Mouse (Mus musculus): ENCODE measurements around the gene Bola1. TPM values are rescaled to one million over a fixed set of nuclear protein-coding genes. Genes with fewer than 3 reads are reported as not detected.

Gene Bola1
- total and polyA plus RNA-seq, 3 experiments, result 47.6 to 57.0 (median 56.5) TPM

DNA sequence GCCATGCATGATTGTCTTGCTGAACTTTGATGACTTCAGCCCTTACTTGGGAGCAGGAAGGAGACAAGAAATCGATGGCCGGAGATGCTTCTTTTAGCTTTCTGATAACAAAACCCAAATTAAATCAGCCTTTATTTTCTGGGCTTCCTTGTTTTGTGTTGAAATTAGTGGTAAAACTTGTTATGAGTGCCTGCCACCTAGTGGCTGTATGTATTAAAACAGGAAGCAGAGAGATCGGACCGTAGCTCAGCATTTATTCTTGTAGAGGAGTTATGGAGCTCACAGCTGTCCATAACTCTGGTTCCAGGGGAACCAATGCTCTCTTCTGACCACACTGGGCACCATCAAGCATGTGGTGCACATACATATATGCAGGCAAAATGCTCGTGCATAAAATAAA lies 71.6 kb downstream of the Bola1 start:
- peaks cover 50 to 96% of the 10 kb centered on the region in 2 experiments for H3K36me3 ChIP-seq (replicated peaks in 1 of 2; ENCODE audit: control insufficient read depth in 1 of 2, insufficient read depth in 1 of 2, low read length in 1 of 2)
- dilution Hi-C loops (cut with MboI; ENCODE audit: extremely low pct_ligation_motif_present, extremely low pct_unique_long_range_greater_than_20kb, low sequenced_read_pairs) (no loop called here), in situ Hi-C loops (cut with MboI; ENCODE audit: low pct_ligation_motif_present, low pct_unique_long_range_greater_than_20kb, low sequenced_read_pairs) (loop anchor here (5.0 kb wide), 1 partner anchor 56 kb away; no protein-coding TSS in a partner anchor)
- TF ChIP-seq EP300 (IDR thresholded peaks at IDR 0.05; ENCODE audit: low read length) (no peak), CTCF (conservative IDR thresholded peaks at IDR 0.05 in 1 of 2, IDR thresholded peaks at IDR 0.05 in 1 of 2; ENCODE audit: low read depth in 2 of 2, low read length in 2 of 2) (peak; percentile 54 to 94), NRF1 (IDR thresholded peaks at IDR 0.05; ENCODE audit: low read depth, low read length) (no peak), ETS1 (conservative IDR thresholded peaks at IDR 0.05; ENCODE audit: low read depth, low read length) (no peak), ZC3H11A (IDR thresholded peaks at IDR 0.05; ENCODE audit: low read depth, low read length) (no peak; the same call in 1 of the 2 replicates), SMC3 (IDR thresholded peaks at IDR 0.05; ENCODE audit: low read depth, low read length) (peak; percentile 94), MEF2A (IDR thresholded peaks at IDR 0.05; ENCODE audit: borderline replicate concordance, low read depth, low read length) (no peak), USF1 (IDR thresholded peaks at IDR 0.05; ENCODE audit: low read depth, low read length) (no peak), USF2 (conservative IDR thresholded peaks at IDR 0.05; ENCODE audit: low read depth, low read length) (no peak), TBP (conservative IDR thresholded peaks at IDR 0.05; ENCODE audit: low read depth, low read length) (no peak), MYC (IDR thresholded peaks at IDR 0.05; ENCODE audit: low read depth, low read length) (no peak), MXI1 (IDR thresholded peaks at IDR 0.05; ENCODE audit: low read depth, low read length) (no peak), JUN (IDR thresholded peaks at IDR 0.05; ENCODE audit: insufficient read depth, low read depth, low read length) (no peak), SIN3A (IDR thresholded peaks at IDR 0.05; ENCODE audit: low read length) (no peak), GABPA (IDR thresholded peaks at IDR 0.05; ENCODE audit: insufficient replicate concordance, low read depth, low read length) (no peak), POLR2AphosphoS2 (IDR thresholded peaks at IDR 0.05; ENCODE audit: low read depth, low read length) (no peak), CHD2 (IDR thresholded peaks at IDR 0.05; ENCODE audit: low read length) (no peak), TCF12 (IDR thresholded peaks at IDR 0.05; ENCODE audit: low read depth, low read length) (no peak), ZMIZ1 (IDR thresholded peaks at IDR 0.05; ENCODE audit: low read depth, low read length) (no peak), MAX (IDR thresholded peaks at IDR 0.05; ENCODE audit: low read length) (no peak), KAT2A (IDR thresholded peaks at IDR 0.05; ENCODE audit: insufficient replicate concordance, low read length) (no peak), JUND (conservative IDR thresholded peaks at IDR 0.05; ENCODE audit: low read depth, low read length) (no peak), ELF1 (IDR thresholded peaks at IDR 0.05; ENCODE audit: low read depth, low read length) (peak; percentile 83), HCFC1 (IDR thresholded peaks at IDR 0.05; ENCODE audit: low read depth, low read length) (no peak), RAD21 (IDR thresholded peaks at IDR 0.05; ENCODE audit: low read depth, low read length) (peak; percentile 94)
- peaks cover 0 to 3% of the 10 kb centered on the region in 2 experiments; a peak in 1 of 4 replicates for H3K4me1 ChIP-seq (ENCODE audit: control insufficient read depth in 1 of 2, insufficient read depth in 2 of 2)
- H3K4me2 ChIP-seq (ENCODE audit: insufficient read depth, low read depth, poor library complexity, severe bottlenecking), result no peak overlapping the region
- H3K9ac ChIP-seq (ENCODE audit: insufficient read depth, low read depth), result no peak overlapping the region
- H3K27ac ChIP-seq (ENCODE audit: insufficient read depth, low read depth), result no peak overlapping the region
- DNase-seq (ENCODE audit: extremely low read depth), result peak; percentile 74
- no peaks in the 10 kb centered on the region for H3K27me3 ChIP-seq (replicated peaks)
- H3K79me2 ChIP-seq (replicated peaks; ENCODE audit: control insufficient read depth, extremely low read depth, insufficient read depth, poor library complexity, severe bottlenecking), result no peaks in the 10 kb centered on the region
- H3K4me3 ChIP-seq (replicated peaks in 1 of 3; ENCODE audit: low read depth in 2 of 3, low read length in 2 of 3, poor library complexity in 1 of 3), result no peak overlapping the region
- H3K9me3 ChIP-seq (replicated peaks; ENCODE audit: low read length), result no peaks in the 10 kb centered on the region

Other genes with a start within 250 kb of the Bola1 start
- 23.0 and 24.6 TPM in 2 replicates for gene Plekho1, start 223.7 kb downstream of the Bola1 start, total RNA-seq (2012; rRNA removed)
- 22.2 and 22.3 TPM in 2 replicates for gene Plekho1, start 223.7 kb downstream of the Bola1 start, total RNA-seq (2014; rRNA removed)
- 18.6 and 23.4 TPM in 2 replicates for gene Plekho1, start 223.7 kb downstream of the Bola1 start, polyA plus RNA-seq (2012; ENCODE audit: insufficient read length, low read depth)
- gene Vps45, start 161.2 kb downstream of the Bola1 start, total RNA-seq (2012; rRNA removed), result 19.1 and 20.8 TPM in 2 replicates
- gene Vps45, start 161.2 kb downstream of the Bola1 start, total RNA-seq (2014; rRNA removed), result 16.8 and 19.6 TPM in 2 replicates
- 14.5 and 16.2 TPM in 2 replicates for gene Vps45, start 161.2 kb downstream of the Bola1 start, polyA plus RNA-seq (2012; ENCODE audit: insufficient read length, low read depth)
- 14.4 and 14.9 TPM in 2 replicates for gene Otud7b, start 115.2 kb downstream of the Bola1 start, total RNA-seq (2012; rRNA removed)
- gene Otud7b, start 115.2 kb downstream of the Bola1 start, total RNA-seq (2014; rRNA removed), result 10.9 and 12.3 TPM in 2 replicates
- gene Otud7b, start 115.2 kb downstream of the Bola1 start, polyA plus RNA-seq (2012; ENCODE audit: insufficient read length, low read depth), result 17.7 and 18.7 TPM in 2 replicates
- 0.81 and 1.0 TPM in 2 replicates for gene Mtmr11, start 57.7 kb downstream of the Bola1 start, total RNA-seq (2012; rRNA removed)
- 0.45 and 0.83 TPM in 2 replicates for gene Mtmr11, start 57.7 kb downstream of the Bola1 start, total RNA-seq (2014; rRNA removed)
- gene Mtmr11, start 57.7 kb downstream of the Bola1 start, polyA plus RNA-seq (2012; ENCODE audit: insufficient read length, low read depth), result 0.82 and 2.5 TPM in 2 replicates
- 47.9 and 60.6 TPM in 2 replicates for gene Sf3b4, start 47.4 kb downstream of the Bola1 start, total RNA-seq (2012; rRNA removed)
- 33.7 and 38.1 TPM in 2 replicates for gene Sf3b4, start 47.4 kb downstream of the Bola1 start, total RNA-seq (2014; rRNA removed)
- 114 and 147 TPM in 2 replicates for gene Sf3b4, start 47.4 kb downstream of the Bola1 start, polyA plus RNA-seq (2012; ENCODE audit: insufficient read length, low read depth)
- gene Sv2a, start 38.6 kb downstream of the Bola1 start, total RNA-seq (2012; rRNA removed), result 2.6 and 4.0 TPM in 2 replicates
- 0.97 and 1.1 TPM in 2 replicates for gene Sv2a, start 38.6 kb downstream of the Bola1 start, total RNA-seq (2014; rRNA removed)
- 6.5 and 6.7 TPM in 2 replicates for gene Sv2a, start 38.6 kb downstream of the Bola1 start, polyA plus RNA-seq (2012; ENCODE audit: insufficient read length, low read depth)
- gene Hist2h2ab, start 156 bp upstream of the Bola1 start, total RNA-seq (2012; rRNA removed), result 27.8 and 31.4 TPM in 2 replicates
- 1.1 and 2.1 TPM in 2 replicates for gene Hist2h2ab, start 156 bp upstream of the Bola1 start, total RNA-seq (2014; rRNA removed)
- gene Hist2h2ab, start 156 bp upstream of the Bola1 start, polyA plus RNA-seq (2012; ENCODE audit: insufficient read length, low read depth), result not detected in 2 replicates
- 1,185 and 1,357 TPM in 2 replicates for gene Hist2h2ac, start 1.2 kb upstream of the Bola1 start, total RNA-seq (2012; rRNA removed)
- 28.1 and 53.9 TPM in 2 replicates for gene Hist2h2ac, start 1.2 kb upstream of the Bola1 start, total RNA-seq (2014; rRNA removed)
- 1.5 TPM in 1 of 2 replicates, not detected in the other for gene Hist2h2ac, start 1.2 kb upstream of the Bola1 start, polyA plus RNA-seq (2012; ENCODE audit: insufficient read length, low read depth)
- gene Hist2h2be, start 1.4 kb upstream of the Bola1 start, total RNA-seq (2012; rRNA removed), result 3.8 and 3.9 TPM in 2 replicates
- gene Hist2h2be, start 1.4 kb upstream of the Bola1 start, total RNA-seq (2014; rRNA removed), result 2.9 and 4.0 TPM in 2 replicates
- 2.3 and 2.5 TPM in 2 replicates for gene Hist2h2be, start 1.4 kb upstream of the Bola1 start, polyA plus RNA-seq (2012; ENCODE audit: insufficient read length, low read depth)
- 1,105 and 1,173 TPM in 2 replicates for gene Hist2h3c2, start 19.4 kb upstream of the Bola1 start, total RNA-seq (2012; rRNA removed)
- 11.0 and 15.3 TPM in 2 replicates for gene Hist2h3c2, start 19.4 kb upstream of the Bola1 start, total RNA-seq (2014; rRNA removed)
- 1.3 TPM in 2 replicates for gene Hist2h3c2, start 19.4 kb upstream of the Bola1 start, polyA plus RNA-seq (2012; ENCODE audit: insufficient read length, low read depth)
- gene Hist2h2aa2, start 20.6 kb upstream of the Bola1 start, total RNA-seq (2012; rRNA removed), result 4,203 and 5,136 TPM in 2 replicates
- not detected in 2 replicates for gene Hist2h2aa2, start 20.6 kb upstream of the Bola1 start, total RNA-seq (2014; rRNA removed)
- 2.5 and 2.7 TPM in 2 replicates for gene Hist2h2aa2, start 20.6 kb upstream of the Bola1 start, polyA plus RNA-seq (2012; ENCODE audit: insufficient read length, low read depth)
- 1,248 and 1,515 TPM in 2 replicates for gene Hist2h2aa1, start 25.8 kb upstream of the Bola1 start, total RNA-seq (2012; rRNA removed)
- 48.1 and 113 TPM in 2 replicates for gene Hist2h2aa1, start 25.8 kb upstream of the Bola1 start, total RNA-seq (2014; rRNA removed)
- 0.64 and 0.98 TPM in 2 replicates for gene Hist2h2aa1, start 25.8 kb upstream of the Bola1 start, polyA plus RNA-seq (2012; ENCODE audit: insufficient read length, low read depth)
- 0.67 and 1.4 TPM in 2 replicates for gene Hist2h3c1, start 27.0 kb upstream of the Bola1 start, total RNA-seq (2012; rRNA removed)
- 1.2 and 1.4 TPM in 2 replicates for gene Hist2h3c1, start 27.0 kb upstream of the Bola1 start, total RNA-seq (2014; rRNA removed)
- 0.33 and 0.34 TPM in 2 replicates for gene Hist2h3c1, start 27.0 kb upstream of the Bola1 start, polyA plus RNA-seq (2012; ENCODE audit: insufficient read length, low read depth)
- 116 and 130 TPM in 2 replicates for gene Hist2h4, start 43.6 kb upstream of the Bola1 start, total RNA-seq (2012; rRNA removed)
- gene Hist2h4, start 43.6 kb upstream of the Bola1 start, total RNA-seq (2014; rRNA removed), result 1.0 and 2.5 TPM in 2 replicates
- 0.20 and 0.91 TPM in 2 replicates for gene Hist2h4, start 43.6 kb upstream of the Bola1 start, polyA plus RNA-seq (2012; ENCODE audit: insufficient read length, low read depth)
- 1,287 and 1,421 TPM in 2 replicates for gene Hist2h3b, start 48.9 kb upstream of the Bola1 start, total RNA-seq (2012; rRNA removed)
- gene Hist2h3b, start 48.9 kb upstream of the Bola1 start, total RNA-seq (2014; rRNA removed), result 18.3 and 39.4 TPM in 2 replicates
- gene Hist2h3b, start 48.9 kb upstream of the Bola1 start, polyA plus RNA-seq (2012; ENCODE audit: insufficient read length, low read depth), result 7.2 and 12.1 TPM in 2 replicates
- gene Hist2h2bb, start 50.0 kb upstream of the Bola1 start, total RNA-seq (2012; rRNA removed), result 2,265 and 2,866 TPM in 2 replicates
- 36.0 and 51.9 TPM in 2 replicates for gene Hist2h2bb, start 50.0 kb upstream of the Bola1 start, total RNA-seq (2014; rRNA removed)
- gene Hist2h2bb, start 50.0 kb upstream of the Bola1 start, polyA plus RNA-seq (2012; ENCODE audit: insufficient read length, low read depth), result 1.6 and 4.1 TPM in 2 replicates
- 0.04 TPM in 1 of 2 replicates, not detected in the other for gene Fcgr1, start 74.3 kb upstream of the Bola1 start, total RNA-seq (2012; rRNA removed)
- 0.18 TPM in 1 of 2 replicates, not detected in the other for gene Fcgr1, start 74.3 kb upstream of the Bola1 start, total RNA-seq (2014; rRNA removed)
- gene Fcgr1, start 74.3 kb upstream of the Bola1 start, polyA plus RNA-seq (2012; ENCODE audit: insufficient read length, low read depth), result 0.27 TPM in 1 of 2 replicates, not detected in the other
- gene BC107364, start 232.6 kb upstream of the Bola1 start, total RNA-seq (2012; rRNA removed), result 0.13 TPM in 1 of 2 replicates, not detected in the other
- not detected in 2 replicates for gene BC107364, start 232.6 kb upstream of the Bola1 start, total RNA-seq (2014; rRNA removed)
- gene BC107364, start 232.6 kb upstream of the Bola1 start, polyA plus RNA-seq (2012; ENCODE audit: insufficient read length, low read depth), result not detected in 2 replicates

All from CH12.LX (cell line).